Mouse (Mus musculus) A20 (cell line): ENCODE data around the gene Paqr7.

Source experiments
- DNase-seq: peaks from one replicate; pipeline ENCODE4 v3.0.0-alpha.2; 2011; ENCODE audit warnings: low read depth, low spot score

Gene Paqr7

DNA sequence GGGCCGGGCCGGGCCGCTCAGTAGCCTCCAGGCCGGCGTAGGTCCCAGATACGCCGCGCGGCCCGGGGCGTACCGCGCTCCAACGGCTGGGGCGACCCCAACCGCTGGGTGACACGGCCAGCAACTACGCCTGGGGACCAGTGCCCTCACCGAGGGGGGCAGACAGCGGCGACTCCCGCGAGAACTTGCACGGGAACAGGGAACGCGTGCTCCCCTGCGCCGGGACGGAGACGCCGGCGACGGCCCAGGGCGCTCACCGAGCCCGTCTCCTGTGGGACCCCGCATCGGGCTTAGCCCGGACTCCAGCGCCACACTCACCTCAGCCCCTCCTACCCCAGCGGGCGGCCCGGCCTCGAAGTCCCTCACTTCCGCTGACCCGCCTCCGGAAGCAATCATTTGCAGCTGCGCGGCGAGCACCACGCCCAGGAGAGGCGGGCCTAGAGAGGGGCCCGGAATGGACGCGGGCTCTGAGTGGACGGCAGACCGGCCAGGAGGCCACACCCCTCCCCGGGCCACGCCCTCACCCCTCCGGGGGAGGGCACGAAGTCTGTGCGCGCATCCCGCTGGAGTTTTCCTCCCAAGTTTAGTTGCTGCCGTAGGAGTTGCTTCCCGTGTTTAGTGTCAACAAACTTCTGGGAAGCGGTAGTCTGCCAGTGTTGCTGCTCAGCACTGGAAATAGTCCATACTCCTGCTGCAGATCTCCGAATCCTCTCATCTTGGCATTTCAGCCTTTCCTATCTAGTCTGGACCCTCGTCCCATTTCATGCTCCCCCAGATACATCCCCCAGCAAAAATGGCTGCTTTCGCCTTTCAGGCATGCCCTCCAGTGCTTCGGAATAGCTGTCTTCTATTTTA is 38.7 kb downstream of the Paqr7 start, which contains the start of gene Mtfr1l:
TSS of gene Mtfr1l (minus strand) at position 456 of the 855 bp plus-strand sequence.
- peak; percentile 97 for DNase-seq

DNA sequence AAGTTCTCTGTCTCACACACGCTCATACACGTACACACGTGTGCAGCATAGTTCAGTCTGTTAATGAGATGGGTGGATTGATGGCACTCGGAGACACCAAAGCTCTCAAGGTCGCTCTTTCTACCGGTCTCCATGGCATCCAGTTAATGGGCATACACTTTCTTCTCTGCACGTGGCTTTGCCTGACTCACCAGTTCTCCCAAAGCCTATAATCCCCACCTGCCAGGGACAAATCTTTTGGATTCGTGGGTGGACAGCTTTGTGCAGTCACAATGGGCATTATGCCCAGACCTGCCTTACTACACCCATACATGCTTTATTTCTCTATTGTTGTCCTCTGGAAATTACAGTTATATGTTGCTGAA is 39.3 kb downstream of the Paqr7 start:
- DNase-seq: peak; percentile 16

- no peak for DNase-seq
Measured at GRCm38 (mm10) chr4:134538997-134539580, 42.6 kb downstream of the Paqr7 start.

DNA sequence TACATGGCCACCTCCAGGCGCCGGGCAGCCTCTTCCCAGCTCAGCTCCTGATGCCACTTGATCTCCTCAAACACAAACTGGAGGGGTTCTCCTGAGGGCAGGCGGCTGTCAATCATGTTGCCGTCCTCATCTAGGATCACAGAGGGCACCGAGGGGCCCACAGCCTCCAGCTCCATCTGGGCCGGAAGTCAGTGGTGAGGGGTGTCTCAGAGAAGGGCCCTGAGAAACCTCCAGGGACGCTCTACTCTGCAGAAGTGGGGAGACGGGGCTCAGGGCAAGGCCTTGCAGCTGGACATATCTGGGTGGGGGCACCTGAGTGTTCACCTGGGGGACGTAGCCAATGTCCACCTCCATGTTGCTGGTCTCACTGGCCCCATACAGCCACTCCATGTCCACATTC is 46.2 kb downstream of the Paqr7 start:
- no peak for DNase-seq

DNA sequence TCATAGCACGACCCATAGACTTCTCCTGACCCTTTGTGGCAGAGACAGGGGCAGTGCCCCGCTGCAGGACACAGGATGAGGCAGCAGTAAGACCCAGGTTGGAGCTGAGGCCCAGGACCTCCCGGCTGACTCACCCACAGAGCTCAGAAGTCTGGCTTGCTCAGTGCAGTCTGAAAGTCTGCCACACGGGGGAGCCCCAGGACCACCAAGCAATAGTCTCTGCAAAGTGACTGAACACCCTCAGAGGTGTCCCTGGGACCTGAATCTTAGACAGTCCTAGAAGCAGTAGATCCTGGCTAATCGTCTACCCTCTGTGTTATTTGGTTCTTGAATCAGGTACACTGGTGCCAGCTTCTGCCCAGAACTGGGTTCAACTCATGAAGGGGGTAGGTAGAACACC is 46.8 kb downstream of the Paqr7 start:
- DNase-seq: peak; percentile 83

DNA sequence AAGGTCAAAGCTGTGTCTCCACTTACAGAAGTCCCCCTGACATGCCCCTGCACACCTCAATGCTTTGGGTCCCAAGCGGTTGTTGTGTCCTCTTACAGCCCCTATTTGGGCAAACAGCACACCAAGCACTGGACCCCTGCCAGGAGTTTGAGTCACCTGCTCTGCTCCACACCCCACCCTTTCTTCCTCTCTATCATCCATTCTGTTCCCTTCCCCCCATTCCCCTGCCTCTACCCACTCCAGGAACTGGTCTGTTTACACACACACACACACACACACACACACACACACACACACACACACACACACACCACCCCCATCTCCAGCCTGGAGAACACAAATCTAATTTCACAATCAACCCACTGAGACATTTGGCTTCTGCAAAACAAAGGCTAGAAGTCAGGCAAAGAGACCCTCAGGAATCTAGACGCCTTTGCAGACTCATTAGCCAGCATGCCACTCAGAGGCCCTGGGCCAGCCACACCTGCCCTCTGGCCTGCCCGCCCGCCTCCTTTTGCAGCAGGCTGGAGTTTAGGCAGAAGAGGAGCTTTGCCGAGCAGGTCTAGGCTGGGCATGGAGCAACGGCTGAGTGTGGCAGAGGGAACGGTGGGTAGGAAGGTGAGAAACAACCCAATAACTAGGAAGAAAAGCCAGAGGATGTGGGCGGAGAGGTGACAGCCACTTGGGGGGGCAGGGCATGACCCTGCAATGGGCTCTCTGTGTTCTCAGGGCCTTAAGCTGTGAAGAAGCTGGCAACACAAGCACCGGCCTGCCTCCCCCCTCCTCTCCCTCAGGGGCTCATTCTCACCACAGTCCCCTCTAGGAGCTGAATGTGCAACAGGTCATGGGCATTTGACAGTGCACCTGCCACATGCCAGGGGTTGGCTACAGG is 50.6 kb downstream of the Paqr7 start:
- no peak for DNase-seq

- no peak for DNase-seq
Measured at GRCm38 (mm10) chr4:134548169-134548938, 51.9 kb downstream of the Paqr7 start.

DNA sequence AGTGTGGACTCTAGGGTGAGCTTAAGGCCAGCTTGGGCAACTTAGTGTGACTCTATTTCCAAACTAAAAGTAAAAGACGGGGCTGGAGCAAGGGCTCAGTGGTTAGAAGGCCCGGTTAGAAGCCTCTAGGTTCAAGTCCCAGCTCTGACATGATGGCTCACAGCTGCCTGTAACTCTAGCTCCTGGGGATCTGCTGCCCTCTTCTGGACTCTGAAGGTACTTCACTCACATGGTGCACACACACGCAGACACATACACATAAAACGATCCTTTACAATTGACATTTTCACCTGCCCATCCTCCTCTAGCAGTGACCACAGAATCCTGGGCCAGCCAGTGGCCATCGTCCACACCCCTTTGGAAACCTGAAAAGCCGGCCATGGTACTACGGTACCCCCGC is 53.4 kb downstream of the Paqr7 start:
- DNase-seq: no peak

GRCm38 (mm10) chr4:134551494-134552316 is 55.2 kb downstream of the Paqr7 start, which contains the start of gene Selenon:
Selenon (minus strand) TSS chr4:134552166.
- no peak for DNase-seq

GRCm38 (mm10) chr4:134553631-134554030 is 57.1 kb downstream of the Paqr7 start:
- DNase-seq: no peak

GRCm38 (mm10) chr4:134555956-134556580 is 59.6 kb downstream of the Paqr7 start:
- DNase-seq: peak; percentile 51

DNA sequence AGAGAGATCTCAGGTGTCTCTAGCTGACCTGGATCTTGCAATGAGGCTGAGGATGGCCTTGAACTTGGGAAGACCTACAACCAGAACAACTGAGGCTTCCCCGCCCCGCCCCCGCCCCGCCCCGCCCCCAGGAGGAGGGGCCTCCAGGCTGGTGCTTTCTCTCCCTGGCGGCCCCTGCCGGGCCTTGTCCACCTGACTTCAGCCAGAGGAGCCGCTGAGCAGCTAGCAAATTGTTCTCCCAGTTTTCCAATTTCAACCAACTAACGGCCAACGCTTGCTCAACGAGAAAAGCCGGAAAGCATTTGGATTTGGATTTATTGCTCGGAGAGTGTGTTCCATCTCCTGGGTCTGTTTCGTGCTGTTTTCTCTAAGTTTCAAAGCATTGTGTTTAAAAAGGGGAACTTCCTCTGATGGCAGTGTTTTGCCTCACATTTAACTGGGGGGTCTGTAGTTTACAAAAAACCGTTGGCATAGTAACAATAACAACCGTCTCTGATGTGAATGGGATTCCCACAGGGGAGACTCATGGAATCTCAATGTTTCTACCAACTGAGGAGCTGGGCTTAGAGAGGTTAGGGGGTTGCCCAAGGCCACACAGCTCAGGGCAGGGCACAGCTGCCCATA is 61.2 kb downstream of the Paqr7 start:
- peak; percentile 72 for DNase-seq

GRCm38 (mm10) chr4:134558570-134559113 is 62.1 kb downstream of the Paqr7 start:
- no peak for DNase-seq

GRCm38 (mm10) chr4:134559154-134559553 is 62.7 kb downstream of the Paqr7 start:
- no peak for DNase-seq
